Mouse (Mus musculus): ENCODE measurements around the gene Rab25.

DNA sequence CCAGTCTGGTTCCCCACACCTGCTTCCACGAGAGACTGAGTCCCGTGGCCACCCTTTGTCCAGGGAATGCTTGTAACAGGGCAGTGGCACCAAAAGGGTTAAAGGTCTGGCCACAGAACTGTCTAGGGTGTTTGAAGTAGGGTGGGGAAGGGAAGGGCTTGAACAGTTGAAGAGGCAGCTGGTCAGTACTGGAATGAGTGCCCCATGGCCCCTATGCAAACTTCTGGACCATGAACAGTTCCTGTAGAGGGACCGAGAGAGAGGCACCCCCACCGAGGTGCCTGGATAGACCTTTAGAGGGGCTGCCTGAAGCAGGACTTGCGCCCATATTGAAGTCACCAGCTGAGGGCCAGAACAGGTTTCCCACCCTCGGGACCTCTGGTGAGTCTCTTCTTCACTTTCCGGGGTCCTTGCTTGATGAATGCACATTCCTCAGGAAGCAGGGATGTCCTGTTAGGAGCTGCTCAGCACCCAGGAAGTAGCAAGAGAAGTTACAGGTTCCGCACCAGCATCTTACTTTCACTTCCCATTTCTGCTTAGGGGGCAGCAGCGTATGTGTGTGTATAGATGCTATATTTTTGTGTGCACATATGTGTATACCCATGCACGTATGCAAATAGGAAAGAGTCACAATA, 45.0 kb upstream of the Rab25 start:
- TF ChIP-seq POLR2A (IDR thresholded peaks at IDR 0.05; ENCODE audit: insufficient read depth, low read length) (no peak), CTCF (IDR thresholded peaks at IDR 0.05; ENCODE audit: low read depth, low read length) (no peak), EP300 (IDR thresholded peaks at IDR 0.05; ENCODE audit: insufficient read depth, low read depth, low read length) (no peak)

Data from ES-Bruce4 (cell line).